Mouse (Mus musculus): ENCODE results near the gene Fhit. TPM values are rescaled to one million over a fixed set of nuclear protein-coding genes. Genes with fewer than 3 reads are reported as not detected.

The Fhit gene
- polyA plus RNA-seq, 1 experiment from 2014 or later: 4.6 TPM

DNA sequence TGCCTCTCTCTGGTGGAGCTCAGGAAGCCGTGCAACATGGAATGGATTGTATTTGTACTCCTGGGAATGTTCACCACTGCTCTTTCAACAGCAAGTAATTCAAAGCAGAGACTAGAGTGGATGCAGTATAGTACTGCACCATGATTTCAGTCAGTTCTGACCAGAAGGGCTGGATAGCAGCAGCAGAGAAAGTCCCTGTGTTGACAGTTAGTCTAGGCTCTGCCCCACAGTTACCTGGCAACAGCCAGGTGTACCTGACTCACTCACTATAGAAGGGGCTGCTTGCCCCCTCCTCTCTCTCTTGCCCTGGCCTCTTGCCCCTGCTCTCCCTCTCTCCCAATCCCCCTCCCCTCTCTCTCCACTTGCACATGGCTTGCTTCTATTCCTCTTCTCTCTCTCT is 1542.0 kb downstream of the Fhit start:
- 61% methylated on average over 1 of the region's 1 CpGs for WGBS
- ATAC-seq (ENCODE audit: low FRiP score, low read depth): no peak
- H3K27me3 ChIP-seq (replicated peaks): no peaks in the 10 kb centered on the region
- no peak overlapping the region for H3K27ac ChIP-seq
- H3K4me3 ChIP-seq: no peak overlapping the region
- no peak overlapping the region for H3K9ac ChIP-seq
- H3K36me3 ChIP-seq: no peaks in the 10 kb centered on the region
- H3K4me2 ChIP-seq (replicated peaks): no peak overlapping the region
- peaks cover 10% of the 10 kb centered on the region; the same call in 1 of the 2 replicates for H3K4me1 ChIP-seq
- H3K9me3 ChIP-seq: no peaks in the 10 kb centered on the region

DNA sequence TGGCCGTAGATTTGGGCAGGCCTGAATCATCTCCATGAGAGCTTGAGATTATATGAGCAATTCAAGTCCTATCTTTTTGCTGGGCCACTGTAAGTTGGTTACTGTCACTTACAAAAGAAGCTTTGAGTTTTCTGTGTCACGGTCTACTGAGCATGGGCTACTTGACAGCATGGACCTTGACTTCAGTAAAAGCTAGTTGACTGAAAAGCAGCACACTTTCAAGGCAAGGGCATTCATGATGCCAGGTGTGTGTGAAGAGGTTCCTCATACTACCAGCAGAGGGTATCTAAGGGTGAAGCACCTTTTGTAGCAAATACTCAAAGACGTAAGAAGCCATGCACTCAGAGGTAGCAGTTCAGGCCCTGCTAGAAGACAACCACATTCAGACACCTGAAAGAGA is 1548.7 kb downstream of the Fhit start:
- 94% methylated on average over 3 of the region's 3 CpGs for WGBS
- H3K9ac ChIP-seq: no peak overlapping the region
- ATAC-seq (ENCODE audit: low FRiP score, low read depth): no peak
- H3K27ac ChIP-seq: no peak overlapping the region
- H3K4me2 ChIP-seq (replicated peaks): no peak overlapping the region
- no peaks in the 10 kb centered on the region for H3K9me3 ChIP-seq
- no peak overlapping the region for H3K4me3 ChIP-seq
- H3K27me3 ChIP-seq (replicated peaks): no peaks in the 10 kb centered on the region
- no peaks in the 10 kb centered on the region for H3K4me1 ChIP-seq
- H3K36me3 ChIP-seq: no peaks in the 10 kb centered on the region

DNA sequence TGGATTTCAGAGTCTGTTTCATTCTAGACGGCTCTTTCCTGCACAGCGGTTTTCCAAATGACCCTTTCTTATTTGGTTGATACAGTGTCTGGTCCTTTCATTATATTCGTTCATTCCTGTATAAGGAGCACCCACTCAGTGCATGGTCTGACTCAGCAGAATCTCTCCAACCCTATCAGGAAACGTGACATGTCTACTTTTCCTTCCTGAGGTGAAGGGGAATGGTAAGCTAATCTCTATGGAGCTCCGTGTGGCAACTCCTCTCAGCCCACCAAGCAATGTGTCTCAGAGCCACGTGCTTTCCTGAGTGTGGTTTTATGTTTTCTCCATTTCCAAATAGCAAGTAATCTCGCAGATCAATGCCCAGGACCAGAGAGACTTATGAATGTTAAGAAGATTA is 1552.7 kb downstream of the Fhit start:
- Histone ChIP-seq H3K9ac (no peak overlapping the region), H3K27ac (no peak overlapping the region), H3K27me3 (replicated peaks) (no peaks in the 10 kb centered on the region), H3K4me1 (no peaks in the 10 kb centered on the region), H3K4me2 (replicated peaks) (no peak overlapping the region), H3K4me3 (no peak overlapping the region), H3K9me3 (no peaks in the 10 kb centered on the region), H3K36me3 (no peaks in the 10 kb centered on the region)
- 82% methylated on average over 7 of the region's 7 CpGs for WGBS
- ATAC-seq (ENCODE audit: low FRiP score, low read depth): no peak

- H3K4me1 ChIP-seq: no peaks in the 10 kb centered on the region
- H3K27me3 ChIP-seq (replicated peaks): no peaks in the 10 kb centered on the region
- no peaks in the 10 kb centered on the region for H3K36me3 ChIP-seq
- no peak overlapping the region for H3K4me2 ChIP-seq (replicated peaks)
- no peak overlapping the region for H3K27ac ChIP-seq
- peak; percentile 76 for ATAC-seq (ENCODE audit: low FRiP score, low read depth)
- WGBS: 64% methylated on average over 12 of the region's 12 CpGs
- no peaks in the 10 kb centered on the region for H3K9me3 ChIP-seq
- no peak overlapping the region for H3K4me3 ChIP-seq
- H3K9ac ChIP-seq: no peak overlapping the region
Observed at GRCm38 (mm10) chr14:9606584-9607377, 1555.1 kb downstream of the Fhit start.

- no peak overlapping the region for H3K9ac ChIP-seq
- H3K4me2 ChIP-seq (replicated peaks): no peak overlapping the region
- peaks cover 3% of the 10 kb centered on the region; the same call in 1 of the 2 replicates for H3K4me1 ChIP-seq
- H3K27me3 ChIP-seq (replicated peaks): no peaks in the 10 kb centered on the region; the same call in 1 of the 2 replicates
- ATAC-seq (ENCODE audit: low FRiP score, low read depth): no peak
- no peak overlapping the region for H3K27ac ChIP-seq
- no peaks in the 10 kb centered on the region for H3K36me3 ChIP-seq
- H3K9me3 ChIP-seq: no peaks in the 10 kb centered on the region
- no peak overlapping the region for H3K4me3 ChIP-seq
Observed at GRCm38 (mm10) chr14:9600271-9600670, 1561.6 kb downstream of the Fhit start.

DNA sequence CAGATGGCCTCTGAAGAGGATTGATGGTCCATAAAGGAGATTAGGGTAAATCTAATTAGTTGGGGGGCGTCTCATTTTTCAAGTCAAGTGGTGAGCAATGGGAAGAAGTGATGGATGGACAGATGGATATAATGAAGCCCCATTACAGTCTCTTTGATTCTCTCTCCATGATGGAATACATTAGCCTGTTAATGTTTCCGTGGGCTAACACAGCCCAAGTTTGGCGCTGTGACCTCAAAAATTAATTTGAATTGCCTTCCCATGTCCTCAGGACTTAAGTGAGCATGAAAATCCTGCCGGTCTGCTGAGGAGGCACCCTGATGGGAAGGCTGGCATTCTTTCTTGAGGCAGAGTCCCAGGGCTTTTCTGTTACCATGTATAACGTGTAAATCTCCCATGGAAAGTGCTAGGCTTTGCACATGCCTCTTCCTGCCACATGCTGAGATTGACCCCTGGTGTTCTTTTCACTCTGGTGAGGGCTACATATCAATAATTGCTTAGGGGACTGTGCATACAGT is 1564.3 kb downstream of the Fhit start:
- no peak overlapping the region for H3K9ac ChIP-seq
- no peaks in the 10 kb centered on the region for H3K9me3 ChIP-seq
- no peak overlapping the region for H3K4me2 ChIP-seq (replicated peaks)
- H3K27ac ChIP-seq: no peak overlapping the region
- H3K36me3 ChIP-seq: no peaks in the 10 kb centered on the region
- peaks cover 3% of the 10 kb centered on the region; the same call in 1 of the 2 replicates for H3K4me1 ChIP-seq
- no peak overlapping the region for H3K4me3 ChIP-seq
- WGBS: 13% methylated on average over 5 of the region's 5 CpGs
- peak; percentile 89 for ATAC-seq (ENCODE audit: low FRiP score, low read depth)
- no peaks in the 10 kb centered on the region; the same call in 1 of the 2 replicates for H3K27me3 ChIP-seq (replicated peaks)

DNA sequence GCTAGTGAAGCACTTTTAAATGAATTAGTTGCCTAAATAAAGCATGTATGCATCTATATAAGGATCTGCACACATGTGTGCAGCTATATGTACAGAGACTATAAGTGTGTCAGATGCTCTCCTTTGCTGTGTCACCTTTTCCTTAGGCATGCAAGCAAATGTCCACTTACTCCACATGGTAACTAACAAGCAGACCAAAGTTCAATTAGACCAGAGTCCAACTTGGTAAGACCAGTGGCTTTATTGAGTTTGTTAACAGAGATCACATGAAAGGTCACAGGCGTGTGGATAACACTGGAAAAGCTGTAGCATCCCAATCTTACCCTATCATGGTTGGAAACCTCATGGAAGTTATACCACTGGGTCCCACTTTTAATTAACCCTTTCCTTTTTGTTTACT is 1572.7 kb downstream of the Fhit start:
- no peak for ATAC-seq (ENCODE audit: low FRiP score, low read depth)
- no peak overlapping the region for H3K9ac ChIP-seq
- no peak overlapping the region for H3K27ac ChIP-seq
- H3K36me3 ChIP-seq: no peaks in the 10 kb centered on the region
- H3K4me1 ChIP-seq: no peaks in the 10 kb centered on the region
- H3K4me3 ChIP-seq: no peak overlapping the region
- no peak overlapping the region for H3K4me2 ChIP-seq (replicated peaks)
- WGBS: 92% methylated on average over 1 of the region's 1 CpGs
- no peaks in the 10 kb centered on the region for H3K9me3 ChIP-seq
- H3K27me3 ChIP-seq (replicated peaks): no peaks in the 10 kb centered on the region

GRCm38 (mm10) chr14:9587900-9588299 is 1573.9 kb downstream of the Fhit start:
- Histone ChIP-seq H3K9ac (no peak overlapping the region), H3K4me2 (replicated peaks) (no peak overlapping the region), H3K27me3 (replicated peaks) (no peaks in the 10 kb centered on the region), H3K4me3 (no peak overlapping the region), H3K4me1 (no peaks in the 10 kb centered on the region), H3K9me3 (no peaks in the 10 kb centered on the region), H3K36me3 (no peaks in the 10 kb centered on the region), H3K27ac (no peak overlapping the region)
- no peak for ATAC-seq (ENCODE audit: low FRiP score, low read depth)
- 94% methylated on average over 4 of the region's 4 CpGs for WGBS

GRCm38 (mm10) chr14:9583227-9584155 is 1578.3 kb downstream of the Fhit start:
- Histone ChIP-seq H3K9me3 (no peaks in the 10 kb centered on the region), H3K4me1 (no peaks in the 10 kb centered on the region), H3K27me3 (replicated peaks) (no peaks in the 10 kb centered on the region), H3K4me3 (no peak overlapping the region), H3K4me2 (replicated peaks) (no peak overlapping the region), H3K36me3 (no peaks in the 10 kb centered on the region), H3K9ac (no peak overlapping the region), H3K27ac (no peak overlapping the region)
- WGBS: 88% methylated on average over 8 of the region's 8 CpGs
- no peak for ATAC-seq (ENCODE audit: low FRiP score, low read depth)

GRCm38 (mm10) chr14:9556333-9556732 is 1605.5 kb downstream of the Fhit start:
- WGBS: 67% methylated on average over 5 of the region's 5 CpGs
- ATAC-seq (ENCODE audit: low FRiP score, low read depth): no peak
- no peak overlapping the region for H3K27ac ChIP-seq
- no peaks in the 10 kb centered on the region for H3K4me1 ChIP-seq
- no peaks in the 10 kb centered on the region for H3K9me3 ChIP-seq
- H3K9ac ChIP-seq: no peak overlapping the region
- no peak overlapping the region for H3K4me3 ChIP-seq
- H3K36me3 ChIP-seq: no peaks in the 10 kb centered on the region
- H3K27me3 ChIP-seq (replicated peaks): no peaks in the 10 kb centered on the region
- H3K4me2 ChIP-seq (replicated peaks): no peak overlapping the region

DNA sequence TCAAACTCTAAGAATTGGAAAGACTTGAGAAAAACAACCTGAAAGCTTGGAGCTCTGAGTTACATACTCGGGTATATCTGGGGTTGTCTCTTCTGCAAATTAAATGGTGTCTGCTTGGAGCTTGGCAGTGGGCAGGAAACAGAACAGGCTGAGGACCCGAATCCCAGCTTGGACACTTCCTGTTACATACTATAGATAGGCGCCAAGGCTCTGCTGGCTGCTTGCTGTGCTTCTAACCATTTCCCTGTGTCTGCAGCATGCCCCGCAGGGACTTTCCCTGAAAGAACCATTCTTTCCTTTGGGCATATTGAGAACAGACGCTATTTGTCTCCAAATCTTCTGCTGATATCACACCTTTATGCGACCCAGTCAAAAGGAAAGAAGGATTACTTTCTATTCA is 1606.0 kb downstream of the Fhit start:
- no peak overlapping the region for H3K4me2 ChIP-seq (replicated peaks)
- ATAC-seq (ENCODE audit: low FRiP score, low read depth): no peak
- 70% methylated on average over 6 of the region's 6 CpGs for WGBS
- H3K4me3 ChIP-seq: no peak overlapping the region
- no peaks in the 10 kb centered on the region for H3K36me3 ChIP-seq
- H3K27me3 ChIP-seq (replicated peaks): no peaks in the 10 kb centered on the region
- H3K4me1 ChIP-seq: no peaks in the 10 kb centered on the region
- H3K9ac ChIP-seq: no peak overlapping the region
- no peaks in the 10 kb centered on the region for H3K9me3 ChIP-seq
- H3K27ac ChIP-seq: no peak overlapping the region

DNA sequence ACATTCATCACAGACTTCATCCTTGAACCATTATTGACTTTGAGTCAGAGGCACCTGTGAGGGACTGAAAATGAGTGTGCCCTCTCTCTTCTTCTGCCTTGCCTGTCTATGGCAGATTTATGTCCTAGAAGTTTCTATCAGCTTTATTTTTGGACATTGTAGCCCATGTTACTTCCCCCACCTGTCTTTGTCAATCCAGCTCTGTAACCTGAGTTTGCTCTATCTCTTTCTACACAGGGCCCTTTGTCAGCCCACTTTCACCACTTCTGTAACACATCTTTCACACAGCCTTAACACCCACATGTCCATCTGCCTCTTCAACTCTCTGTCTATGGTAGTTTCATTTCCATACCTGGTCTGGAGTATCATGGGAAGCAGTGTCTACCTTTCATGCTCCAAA is 1609.7 kb downstream of the Fhit start:
- H3K4me2 ChIP-seq (replicated peaks): no peak overlapping the region
- no peak overlapping the region for H3K9ac ChIP-seq
- no peak overlapping the region for H3K4me3 ChIP-seq
- H3K36me3 ChIP-seq: no peaks in the 10 kb centered on the region
- no peaks in the 10 kb centered on the region for H3K9me3 ChIP-seq
- no peak overlapping the region for H3K27ac ChIP-seq
- H3K27me3 ChIP-seq (replicated peaks): no peaks in the 10 kb centered on the region
- no peak for ATAC-seq (ENCODE audit: low FRiP score, low read depth)
- H3K4me1 ChIP-seq: no peaks in the 10 kb centered on the region
